Mouse (Mus musculus) embryo, embryonic 9.5 days (tissue): Measurements from ENCODE around the gene Rpa2.
A peak's percentile ranks its signal among the peaks of the same experiment; 100 is the strongest.
"Not testable (repeated sequence)": the region's sequence is repeated elsewhere in the genome, so short reads cannot be mapped to it uniquely, and the experiment has no call there.

Experiments
- DNase-seq: peaks from one replicate; pipeline ENCODE4 v3.0.0-alpha.2; 2017; ENCODE audit errors: extremely low spot score

Gene Rpa2

DNA sequence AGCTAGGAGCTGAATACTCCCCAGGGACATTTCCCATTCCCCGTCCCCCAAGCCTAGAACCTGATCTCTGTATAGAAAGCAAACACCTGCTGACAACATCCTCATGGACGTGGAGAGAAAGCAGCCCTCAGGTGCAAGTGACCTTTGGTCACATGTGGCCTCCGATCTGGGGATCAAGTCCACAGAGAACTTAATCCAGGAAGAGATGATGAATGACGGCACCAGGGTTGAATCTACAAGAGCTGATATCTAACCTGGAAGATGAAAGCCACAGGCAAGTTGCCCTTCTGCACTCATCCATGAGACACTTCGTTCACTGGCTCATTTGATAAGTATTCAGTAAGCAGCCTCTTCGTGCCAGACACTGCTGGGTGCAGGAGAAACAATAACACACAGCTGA, 5.5 kb upstream of the Rpa2 start:
- no peak for DNase-seq

DNA sequence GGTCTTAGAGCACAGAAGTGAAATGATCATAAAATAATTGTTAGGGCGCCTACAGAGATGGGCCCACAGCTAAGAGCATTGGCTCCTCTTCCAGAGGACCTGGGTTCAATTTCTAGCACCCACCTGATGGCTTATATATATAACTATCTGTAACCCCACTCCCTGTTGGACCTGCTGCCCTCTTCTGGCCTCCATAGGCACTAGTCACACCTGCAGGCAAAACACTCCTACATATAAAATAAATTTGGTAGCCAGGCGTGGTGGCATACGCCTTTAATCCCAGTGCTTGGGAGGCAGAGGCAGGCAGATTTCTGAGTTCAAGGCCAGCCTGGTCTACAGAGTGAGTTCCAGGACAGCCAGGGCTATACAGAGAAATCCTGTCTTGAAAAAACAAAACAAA, 5.0 kb upstream of the Rpa2 start:
- not testable (repeated sequence) for DNase-seq

DNA sequence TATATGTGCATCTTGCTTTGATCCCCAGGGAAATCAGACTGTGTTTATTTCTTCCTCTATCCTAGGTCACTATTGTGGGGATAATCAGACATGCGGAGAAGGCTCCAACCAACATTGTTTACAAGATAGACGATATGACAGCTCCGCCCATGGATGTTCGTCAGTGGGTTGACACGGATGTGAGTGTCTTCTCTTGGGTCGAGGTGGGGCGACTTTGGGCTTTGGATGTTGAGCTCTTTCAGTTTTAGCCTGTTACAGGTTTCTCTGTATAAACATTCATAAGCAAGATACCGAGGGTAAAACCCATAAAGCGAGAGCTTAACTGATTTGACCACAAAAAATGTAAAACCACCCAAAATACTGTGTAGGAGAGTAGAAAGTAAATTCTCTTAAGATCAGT, 3.6 kb downstream of the Rpa2 start:
- DNase-seq = no peak

GRCm38 (mm10) chr4:132774905-132775304, 6.8 kb downstream of the Rpa2 start:
- no peak for DNase-seq

DNA sequence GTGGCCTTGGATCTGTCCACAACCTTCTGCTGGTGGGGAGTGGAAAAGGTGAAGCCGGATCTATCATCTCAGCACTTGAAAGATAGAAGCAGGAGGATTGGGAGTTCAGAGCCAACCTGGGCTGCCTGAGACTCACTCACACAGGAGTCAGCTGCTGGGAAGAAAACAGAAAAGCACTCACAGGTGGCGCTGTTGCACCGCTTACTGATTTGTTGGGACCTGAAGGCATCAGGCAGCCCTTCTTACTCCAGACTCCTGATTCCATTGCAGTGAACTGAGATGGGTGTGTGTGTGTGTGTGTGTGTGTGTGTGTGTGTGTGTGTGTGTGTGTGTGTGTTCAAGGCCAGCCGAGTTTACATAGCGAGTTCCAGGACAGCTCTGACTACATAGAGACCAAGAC, 8.6 kb downstream of the Rpa2 start:
- peak; percentile 26 for DNase-seq

DNA sequence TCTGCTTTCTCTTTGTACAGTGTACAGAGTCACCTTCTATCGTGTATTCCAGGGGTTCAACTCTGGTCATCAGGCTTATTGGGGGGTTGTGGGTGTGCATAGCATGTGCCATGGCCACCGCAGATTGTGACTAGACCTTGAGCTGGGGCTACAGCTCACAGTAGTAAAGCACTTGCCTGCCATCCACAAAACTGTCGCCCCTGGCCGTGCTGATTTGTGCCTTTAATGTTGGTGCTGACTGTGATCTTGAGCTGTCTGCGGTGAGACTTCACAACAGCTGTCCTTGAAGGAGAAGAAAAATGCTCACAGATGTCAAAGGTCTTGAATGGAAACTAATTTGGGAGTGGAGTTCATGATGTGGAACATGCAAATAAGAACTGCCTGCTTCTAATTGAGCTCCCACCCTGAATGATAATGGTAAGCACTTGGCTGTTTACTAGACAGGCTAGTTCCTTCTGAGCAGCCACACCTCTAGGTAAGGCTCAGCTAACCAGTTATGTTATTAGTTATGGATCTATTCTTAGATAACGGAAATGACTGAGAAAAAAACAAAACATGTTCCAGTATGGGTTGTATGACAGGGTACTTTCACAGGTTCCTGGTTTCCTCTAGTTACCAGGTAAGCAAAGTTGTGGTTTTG, 10.6 kb downstream of the Rpa2 start:
- DNase-seq = no peak

GRCm38 (mm10) chr4:132780288-132780687, 12.2 kb downstream of the Rpa2 start:
- DNase-seq = no peak

- no peak for DNase-seq
Observed at GRCm38 (mm10) chr4:132783732-132784131, 15.6 kb downstream of the Rpa2 start.

GRCm38 (mm10) chr4:132785228-132785627, 17.1 kb downstream of the Rpa2 start:
- no peak for DNase-seq

- DNase-seq = no peak
Observed at GRCm38 (mm10) chr4:132789731-132790130, 21.6 kb downstream of the Rpa2 start.

GRCm38 (mm10) chr4:132793322-132794004, 25.3 kb downstream of the Rpa2 start:
- not testable (repeated sequence) for DNase-seq

- DNase-seq = no peak
Observed at GRCm38 (mm10) chr4:132794028-132794427, 25.9 kb downstream of the Rpa2 start.

GRCm38 (mm10) chr4:132794760-132795159, 26.6 kb downstream of the Rpa2 start:
- no peak for DNase-seq

- DNase-seq = no peak
Observed at GRCm38 (mm10) chr4:132795171-132795570, 27.0 kb downstream of the Rpa2 start.

DNA sequence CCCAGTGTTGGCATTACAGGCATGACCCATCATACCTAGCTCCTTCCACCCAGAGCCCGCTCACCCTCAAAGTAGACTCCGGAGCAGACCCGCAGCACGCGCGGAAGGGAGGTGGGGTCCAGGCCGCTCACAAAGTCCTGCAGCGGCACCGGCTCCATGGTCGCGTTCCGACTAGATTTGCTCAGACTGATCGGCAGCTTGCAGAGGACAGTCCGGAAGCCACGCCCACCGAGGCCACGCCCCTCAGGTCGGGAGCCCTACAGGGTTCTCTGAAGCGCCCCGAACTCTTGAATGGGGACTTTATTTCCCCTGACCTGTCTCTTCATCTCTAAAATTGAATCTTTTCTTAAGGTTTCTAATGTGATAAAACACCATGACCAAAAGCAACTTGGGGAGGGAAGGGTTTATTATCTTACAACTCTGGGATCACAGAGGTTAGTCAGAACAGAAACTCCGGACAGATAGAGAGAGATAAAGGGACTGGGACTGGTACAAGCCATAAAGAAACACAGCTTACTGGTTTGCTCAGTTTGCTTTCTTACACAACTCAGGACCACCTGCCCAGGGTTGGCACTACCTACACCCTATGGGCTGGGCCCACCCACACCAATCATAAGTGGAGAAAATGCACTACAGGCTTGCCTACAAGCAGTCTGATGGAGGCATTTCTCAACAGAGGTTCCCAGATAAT, 28.2 kb downstream of the Rpa2 start, which contains the start of gene Themis2:
Gene Themis2 (minus strand): TSS at position 192 of the 691 bp plus-strand sequence.
- peak; percentile 75 for DNase-seq

- DNase-seq = no peak
Observed at GRCm38 (mm10) chr4:132797461-132797860, 29.3 kb downstream of the Rpa2 start.

GRCm38 (mm10) chr4:132798028-132798427, 29.9 kb downstream of the Rpa2 start:
- DNase-seq = no peak

DNA sequence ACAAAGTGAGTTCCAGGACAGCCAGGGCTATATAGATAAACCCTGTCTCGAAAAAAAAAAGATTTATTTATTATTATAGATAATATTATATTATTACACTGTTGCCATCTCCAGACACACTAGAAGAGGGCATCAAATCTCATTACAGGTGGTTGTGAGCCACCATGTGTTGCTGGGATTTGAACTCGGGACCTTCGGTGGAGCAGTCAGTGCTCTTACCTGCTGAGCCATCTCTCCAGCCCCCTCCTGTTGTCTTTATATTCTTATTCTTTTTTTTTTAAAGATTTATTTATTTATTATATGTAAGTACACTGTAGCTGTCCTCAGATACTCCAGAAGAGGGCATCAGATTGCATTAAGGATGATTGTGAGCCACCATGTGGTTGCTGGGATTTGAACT, 30.5 kb downstream of the Rpa2 start:
- DNase-seq = not testable (repeated sequence)

DNA sequence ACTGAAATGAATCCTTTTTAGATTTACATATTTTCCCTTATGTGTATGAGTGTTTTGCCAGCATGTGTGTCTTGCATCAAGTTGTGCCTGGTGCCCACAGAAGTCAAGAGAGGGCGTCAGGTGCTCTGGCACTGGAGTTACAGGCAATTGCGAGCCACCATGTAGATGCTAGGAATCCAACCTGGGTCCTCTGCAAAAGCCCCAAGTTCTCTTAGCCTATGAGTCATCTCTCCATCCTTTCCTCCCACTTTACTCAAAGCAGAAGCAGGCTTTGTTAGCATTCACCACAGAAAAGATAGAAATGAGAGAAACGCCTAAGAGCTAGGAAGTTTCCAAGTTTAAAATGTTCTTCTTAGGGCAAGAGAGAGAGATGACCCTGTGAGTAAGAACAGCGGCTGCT, 31.7 kb downstream of the Rpa2 start:
- no peak for DNase-seq

DNA sequence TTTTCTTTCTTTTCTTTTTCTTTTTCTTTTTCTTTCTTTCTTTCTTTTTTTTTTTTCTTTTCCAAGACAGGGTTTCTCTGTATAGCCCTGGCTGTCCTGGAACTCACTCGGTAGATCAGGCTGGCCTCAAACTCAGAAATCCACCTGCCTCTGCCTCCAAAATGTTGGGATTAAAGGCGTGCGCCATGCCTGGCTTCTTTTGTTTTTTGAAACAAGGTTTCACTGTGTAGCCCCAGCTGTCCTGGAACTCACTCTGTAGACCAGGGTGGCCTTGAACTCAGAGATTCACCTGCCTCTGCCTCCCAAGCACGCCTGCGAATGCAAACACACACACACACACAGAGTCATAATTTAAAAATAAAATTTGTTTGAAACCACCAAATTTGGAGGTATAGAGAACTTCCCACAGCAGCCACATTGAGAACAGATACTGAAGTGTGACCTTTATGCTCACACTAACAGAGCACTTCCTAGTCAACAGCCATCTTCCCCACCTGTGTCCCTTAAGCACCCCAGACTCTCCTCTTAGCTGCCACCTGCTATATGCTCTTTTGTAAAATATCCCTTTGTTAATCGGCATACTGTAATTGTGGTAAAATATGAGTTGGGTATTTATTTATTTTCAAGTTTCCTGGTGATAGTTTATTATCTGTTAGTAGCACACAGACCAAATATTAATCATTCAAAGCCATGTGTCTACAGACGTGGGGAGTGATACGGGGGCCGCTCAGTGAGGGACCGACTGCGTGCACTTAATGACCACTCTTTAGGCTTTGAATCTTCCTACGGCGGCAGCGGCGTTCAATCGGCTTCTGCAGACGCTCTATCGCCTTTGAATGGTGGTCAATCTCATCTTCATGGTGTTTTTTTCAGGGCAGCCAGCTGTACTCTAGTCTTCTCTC, 33.3 kb downstream of the Rpa2 start:
- no peak for DNase-seq

DNA sequence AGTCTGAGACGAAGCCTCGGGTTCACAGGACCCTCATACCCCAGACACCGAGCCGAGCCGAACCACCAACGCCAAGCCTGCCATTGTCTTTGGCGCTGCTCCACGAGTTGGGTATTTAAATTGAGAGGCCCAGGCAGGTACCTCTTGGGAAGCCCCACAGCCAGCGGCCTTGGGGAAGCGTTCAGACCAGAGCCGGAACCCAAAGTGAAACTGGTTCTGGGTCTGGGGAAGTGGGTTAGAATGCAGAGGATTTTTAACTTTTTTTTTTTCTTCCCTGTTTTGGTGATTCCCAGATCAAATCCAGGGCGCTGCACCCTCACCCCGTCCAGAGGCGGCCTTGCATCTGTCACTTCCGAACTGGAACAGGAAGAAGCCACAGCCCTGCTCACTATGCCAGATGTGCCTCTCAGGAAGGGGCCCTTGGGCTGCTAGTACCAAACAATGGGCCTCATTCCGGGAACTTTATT, 34.1 kb downstream of the Rpa2 start:
- DNase-seq = no peak

DNA sequence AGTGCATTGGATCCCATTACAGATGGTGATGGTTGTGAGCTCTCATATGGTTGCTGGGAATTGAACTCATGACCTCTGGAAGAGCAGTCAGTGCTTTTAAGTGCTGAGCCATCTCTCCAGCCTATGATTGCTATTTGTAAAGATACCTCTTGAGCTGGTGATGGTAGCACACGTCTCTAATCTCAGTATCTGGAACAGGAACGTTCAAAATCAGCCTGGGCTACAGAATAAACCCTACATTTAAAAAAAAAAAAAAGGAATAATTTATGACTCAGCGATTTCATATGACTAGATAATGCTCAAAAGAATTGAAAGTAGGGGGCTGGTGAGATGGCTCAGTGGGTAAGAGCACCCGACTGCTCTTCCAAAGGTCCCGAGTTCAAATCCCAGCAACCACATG, 35.1 kb downstream of the Rpa2 start:
- no peak for DNase-seq
